Mouse (Mus musculus): ENCODE measurements at regions not wholly inside any gene's neighbourhood (a gene's known extent, or its start where the extent isn't known, plus 50 kb on each side); places are given as distances from the start of the nearest gene placed in this dataset.

DNA sequence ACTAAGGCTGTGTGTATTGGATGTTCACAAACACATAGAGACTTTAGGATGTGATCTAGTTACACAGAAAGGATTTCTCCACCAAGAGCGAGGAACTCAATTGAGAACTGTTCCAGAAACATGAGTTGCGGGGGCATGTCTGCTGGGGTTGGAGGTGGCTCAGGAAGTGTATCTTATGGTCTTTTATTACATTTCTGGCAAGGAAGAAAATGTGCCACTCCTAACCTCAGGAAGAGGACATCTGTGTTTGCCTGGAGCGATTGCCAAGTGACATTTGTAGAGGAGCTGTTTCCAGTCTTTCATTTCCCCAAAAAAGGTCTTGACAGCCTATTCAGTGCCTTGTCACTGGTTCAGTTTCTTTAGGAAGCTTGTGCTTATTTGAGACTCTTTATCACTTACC, 606.2 kb downstream of the Tmem182 start:
- no peak overlapping the region for H3K4me3 ChIP-seq (ENCODE audit: control insufficient read depth in 1 of 2, insufficient read depth in 1 of 2, low read depth in 2 of 2, low read length in 2 of 2)
- TF ChIP-seq NELFE (IDR thresholded peaks at IDR 0.05; ENCODE audit: low read depth, low read length) (no peak), USF1 (IDR thresholded peaks at IDR 0.05; ENCODE audit: low read depth, low read length) (no peak), USF2 (IDR thresholded peaks at IDR 0.05; ENCODE audit: borderline replicate concordance in 1 of 2, insufficient read depth in 1 of 2, low read depth in 1 of 2, low read length in 2 of 2) (no peak), MAX (IDR thresholded peaks at IDR 0.05; ENCODE audit: low read length) (no peak), MXI1 (IDR thresholded peaks at IDR 0.05; ENCODE audit: low read depth, low read length) (no peak), ETS1 (IDR thresholded peaks at IDR 0.05; ENCODE audit: low read depth, low read length) (no peak), UBTF (IDR thresholded peaks at IDR 0.05; ENCODE audit: borderline replicate concordance, insufficient read depth, low read depth, low read length) (no peak), EP300 (IDR thresholded peaks at IDR 0.05; ENCODE audit: low read depth in 1 of 2, low read length in 2 of 2) (no peak), CHD2 (IDR thresholded peaks at IDR 0.05; ENCODE audit: low read length) (no peak), KAT2A (conservative IDR thresholded peaks at IDR 0.05; ENCODE audit: low read depth, low read length) (no peak), JUND (IDR thresholded peaks at IDR 0.05; ENCODE audit: low read depth, low read length) (no peak), NRF1 (IDR thresholded peaks at IDR 0.05; ENCODE audit: insufficient read depth, low read depth, low read length, poor library complexity, severe bottlenecking) (no peak), POLR2A (IDR thresholded peaks at IDR 0.05; ENCODE audit: control insufficient read depth in 1 of 2, insufficient read depth in 1 of 2, low read depth in 1 of 2, low read length in 2 of 2, poor library complexity in 1 of 2) (no peak), ZC3H11A (IDR thresholded peaks at IDR 0.05; ENCODE audit: low read depth, low read length) (no peak), GATA1 (IDR thresholded peaks at IDR 0.05; ENCODE audit: low read depth, low read length) (no peak)
- H3K27ac ChIP-seq (ENCODE audit: control insufficient read depth, low read depth, low read length), result no peak overlapping the region
- H3K4me1 ChIP-seq (ENCODE audit: control insufficient read depth in 1 of 2, insufficient read depth in 2 of 2, low read length in 2 of 2), result no peaks in the 10 kb centered on the region
- no peaks in the 10 kb centered on the region for H3K27me3 ChIP-seq (ENCODE audit: control insufficient read depth in 1 of 2, insufficient read depth in 2 of 2, low read length in 2 of 2)
- no peak overlapping the region for H3K9ac ChIP-seq (ENCODE audit: control insufficient read depth, low read depth, low read length, poor library complexity, severe bottlenecking)
- no peak for DNase-seq (ENCODE audit: low read depth, low spot score)
- H3K79me2 ChIP-seq (ENCODE audit: control insufficient read depth, insufficient read depth, low read length, poor library complexity), result no peaks in the 10 kb centered on the region
- H3K36me3 ChIP-seq (ENCODE audit: control insufficient read depth in 1 of 2, insufficient read depth in 2 of 2, low read length in 2 of 2), result no peaks in the 10 kb centered on the region
- H3K9me3 ChIP-seq (replicated peaks; ENCODE audit: insufficient read depth, low read length), result no peaks in the 10 kb centered on the region

DNA sequence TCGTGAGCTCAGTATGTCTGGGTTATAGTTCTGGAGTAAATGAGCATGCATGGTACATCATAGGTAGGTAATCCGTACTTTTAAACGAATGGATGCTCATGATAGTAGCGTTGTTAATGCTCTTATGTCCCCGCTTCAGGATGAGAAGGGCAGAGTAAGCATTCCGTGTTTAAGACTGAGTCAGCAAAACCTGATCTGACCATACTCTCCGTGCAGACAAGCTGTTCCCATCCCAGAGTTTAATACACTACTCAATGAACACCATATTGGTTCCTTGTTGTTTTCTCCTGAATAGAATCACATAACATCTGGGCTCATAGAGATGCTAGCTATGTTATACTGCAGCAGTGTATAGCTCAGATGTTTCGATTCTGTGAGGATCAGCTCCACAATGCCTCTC, 606.7 kb downstream of the Tmem182 start:
- DNase-seq (ENCODE audit: low read depth, low spot score), result no peak
- no peaks in the 10 kb centered on the region for H3K36me3 ChIP-seq (ENCODE audit: control insufficient read depth in 1 of 2, insufficient read depth in 2 of 2, low read length in 2 of 2)
- H3K27me3 ChIP-seq (ENCODE audit: control insufficient read depth in 1 of 2, insufficient read depth in 2 of 2, low read length in 2 of 2), result no peaks in the 10 kb centered on the region
- H3K9ac ChIP-seq (ENCODE audit: control insufficient read depth, low read depth, low read length, poor library complexity, severe bottlenecking), result no peak overlapping the region
- no peaks in the 10 kb centered on the region for H3K79me2 ChIP-seq (ENCODE audit: control insufficient read depth, insufficient read depth, low read length, poor library complexity)
- TF ChIP-seq CHD2 (IDR thresholded peaks at IDR 0.05; ENCODE audit: low read length) (no peak), BHLHE40 (IDR thresholded peaks at IDR 0.05; ENCODE audit: borderline replicate concordance, low read depth, low read length) (no peak), TCF12 (IDR thresholded peaks at IDR 0.05; ENCODE audit: low read depth, low read length) (no peak), GABPA (IDR thresholded peaks at IDR 0.05; ENCODE audit: low read depth, low read length) (no peak), TAL1 (IDR thresholded peaks at IDR 0.05; ENCODE audit: low read length) (no peak), RAD21 (IDR thresholded peaks at IDR 0.05; ENCODE audit: low read depth, low read length) (no peak), HCFC1 (IDR thresholded peaks at IDR 0.05; ENCODE audit: low read depth, low read length) (no peak), GATA1 (IDR thresholded peaks at IDR 0.05; ENCODE audit: low read depth, low read length) (no peak), JUND (IDR thresholded peaks at IDR 0.05; ENCODE audit: low read depth, low read length) (no peak), MEF2A (IDR thresholded peaks at IDR 0.05; ENCODE audit: extremely low read depth, insufficient replicate concordance, low read depth, low read length, poor library complexity, severe bottlenecking) (no peak)
- H3K4me1 ChIP-seq (ENCODE audit: control insufficient read depth in 1 of 2, insufficient read depth in 2 of 2, low read length in 2 of 2), result no peaks in the 10 kb centered on the region
- no peaks in the 10 kb centered on the region for H3K9me3 ChIP-seq (replicated peaks; ENCODE audit: insufficient read depth, low read length)
- no peak overlapping the region for H3K4me3 ChIP-seq (ENCODE audit: control insufficient read depth in 1 of 2, insufficient read depth in 1 of 2, low read depth in 2 of 2, low read length in 2 of 2)
- H3K27ac ChIP-seq (ENCODE audit: control insufficient read depth, low read depth, low read length), result no peak overlapping the region
